Mouse (Mus musculus) myocyte (in vitro differentiated cells): ENCODE results near the gene Dusp11.

Experiments used
- CEBPB ChIP-seq: IDR thresholded peaks from 2 replicates; pipeline ENCODE4 v1.6.1; 2011; ENCODE audit warnings: mild to moderate bottlenecking, moderate library complexity; ENCODE audit not compliant: poor library complexity, insufficient read depth, severe bottlenecking
- E2F4 ChIP-seq: IDR thresholded peaks from one replicate; pipeline ENCODE4 v1.6.1; 2011; ENCODE audit warnings: mild to moderate bottlenecking, control low read depth, moderate library complexity; ENCODE audit not compliant: insufficient read depth
- MAX ChIP-seq: IDR thresholded peaks from one replicate; pipeline ENCODE4 v1.6.1; 2011; ENCODE audit warnings: low read depth, mild to moderate bottlenecking, control low read depth
- MYOD1 ChIP-seq, 3 experiments: IDR thresholded peaks; one replicate each; pipeline ENCODE4 v1.6.1; 2011; ENCODE audit warnings: control low read depth in 2 of 3, low read depth in 2 of 3, mild to moderate bottlenecking in 2 of 3, moderate library complexity in 1 of 3; ENCODE audit not compliant: insufficient read length in 2 of 3, control insufficient read depth in 1 of 3
- POLR2A ChIP-seq: IDR thresholded peaks from one replicate; pipeline ENCODE4 v1.6.1; 2011; ENCODE audit warnings: low read depth, mild to moderate bottlenecking, control low read depth, moderate library complexity; ENCODE audit not compliant: insufficient read length
- POLR2AphosphoS2 ChIP-seq: IDR thresholded peaks from one replicate; pipeline ENCODE4 v1.6.1; 2011; ENCODE audit warnings: low read depth, control low read depth; ENCODE audit not compliant: insufficient read length
- TCF12 ChIP-seq: IDR thresholded peaks from one replicate; pipeline ENCODE4 v1.6.1; 2011; ENCODE audit warnings: mild to moderate bottlenecking, control low read depth; ENCODE audit not compliant: poor library complexity, insufficient read depth, severe bottlenecking
- TCF3 ChIP-seq: IDR thresholded peaks from one replicate; pipeline ENCODE4 v1.6.1; 2011; ENCODE audit warnings: low read depth, control low read depth; ENCODE audit not compliant: insufficient read length
- USF1 ChIP-seq: IDR thresholded peaks from one replicate; pipeline ENCODE4 v1.6.1; 2011; ENCODE audit warnings: low read depth, mild to moderate bottlenecking, control low read depth, moderate library complexity

- TF ChIP-seq POLR2A, result no peak
- TF ChIP-seq CEBPB, result no peak
- no peak for TF ChIP-seq MAX
- TF ChIP-seq TCF12, result no peak
- TF ChIP-seq POLR2AphosphoS2, result no peak
- no peak for TF ChIP-seq USF1
- TF ChIP-seq MYOD1 (IDR thresholded peaks at IDR 0.05; ENCODE audit: control insufficient read depth in 1 of 3, insufficient read length in 2 of 3, low read depth in 2 of 3), result no peak
- TF ChIP-seq TCF3, result no peak
- TF ChIP-seq E2F4, result no peak
These were observed 25.8 kb downstream of the Dusp11 start for GRCm38 (mm10) chr6:85935646-85936045.
